Mouse (Mus musculus) kidney, postnatal 0 days (tissue): ENCODE data around the gene Cyp2u1. TPM values are rescaled to one million over a fixed set of nuclear protein-coding genes. Genes with fewer than 3 reads are reported as not detected.
"Not testable (repeated sequence)": the region's sequence is repeated elsewhere in the genome, so short reads cannot be mapped to it uniquely, and the experiment has no call there.

Experiments used
- ATAC-seq: fragments of 200-750 bp; cut with Nextera tagmentation; replicated peaks from 2 replicates; pipeline ENCODE4 v1.8.0; 2017; ENCODE audit warnings: low read depth, moderate number of reproducible peaks, moderate TSS enrichment, moderate library complexity; ENCODE audit not compliant: low FRiP score
- DNase-seq: peaks from one replicate; pipeline ENCODE4 v3.0.0-alpha.2; 2016; ENCODE audit warnings: low spot score
- H3K27ac ChIP-seq: fragments of 300-500 bp; sonication (generic); 2 replicates; pipeline ENCODE4 v1.5.1; 2014; ENCODE audit warnings: mild to moderate bottlenecking
- H3K27me3 ChIP-seq: fragments of 300-500 bp; sonication (generic); 2 replicates; pipeline ENCODE4 v1.6.1; 2014; ENCODE audit warnings: low read length, mixed read lengths; ENCODE audit not compliant: insufficient read depth
- H3K36me3 ChIP-seq: fragments of 300-500 bp; sonication (generic); 2 replicates; pipeline ENCODE4 v1.6.1; 2014; ENCODE audit warnings: low read length, mixed read lengths; ENCODE audit not compliant: insufficient read depth
- H3K4me1 ChIP-seq: fragments of 300-500 bp; sonication (generic); replicated peaks from 2 replicates; pipeline ENCODE4 v1.6.1; 2014; ENCODE audit warnings: antibody characterized with exemption, low read length, mixed read lengths; ENCODE audit not compliant: insufficient read depth
- H3K4me2 ChIP-seq: fragments of 300-500 bp; sonication (generic); 2 replicates; pipeline ENCODE4 v1.6.1; 2014; ENCODE audit warnings: mild to moderate bottlenecking, low read length, moderate library complexity, mixed read lengths
- H3K4me3 ChIP-seq: fragments of 300-500 bp; sonication (generic); replicated peaks from 2 replicates; pipeline ENCODE4 v1.5.1; 2014; ENCODE audit warnings: low read depth, low read length
- H3K9ac ChIP-seq: fragments of 300-500 bp; sonication (generic); 2 replicates; pipeline ENCODE4 v1.6.1; 2014; ENCODE audit warnings: low read depth, low read length
- H3K9me3 ChIP-seq: fragments of 300-500 bp; sonication (generic); replicated peaks from 2 replicates; pipeline ENCODE4 v1.6.1; 2016; ENCODE audit warnings: low read length, inconsistent platforms, mixed read lengths
- CTCF ChIP-seq: IDR thresholded peaks from 2 replicates; pipeline ENCODE4 v1.5.1; 2016; ENCODE audit warnings: antibody characterized with exemption, low read depth, mild to moderate bottlenecking, moderate library complexity
- WGBS: fragments of 180-500 bp; shearing (Covaris S2); extraction: QIAGEN DNeasy Blood & Tissue Kit; methylation state at CpG from one replicate; pipeline ENCODE4 v1.1.7; 2014; 5-methylcytosine and 5-hydroxymethylcytosine counted together
- polyA plus RNA-seq: library from polyadenylated mRNA; unstranded; fragments of >200 nt; fragmentation: Nextera tagmentation; extraction: Ambion mirVana; gene quantifications from 2 replicates; pipeline ENCODE4 v1.2.1, GENCODE M21; 2015

The Cyp2u1 gene
- polyA plus RNA-seq, 1 experiment from 2014 or later, result 5.5 TPM

GRCm38 (mm10) chr3:131343311-131343710 is 40.3 kb upstream of the Cyp2u1 start:
- no peak overlapping the region for H3K27ac ChIP-seq
- H3K36me3 ChIP-seq, result no peaks in the 10 kb centered on the region
- H3K9me3 ChIP-seq, result no peaks in the 10 kb centered on the region
- no peak overlapping the region for H3K4me2 ChIP-seq
- 88% methylated on average over 6 of the region's 6 CpGs for WGBS
- no peak for TF ChIP-seq CTCF
- no peak overlapping the region for H3K9ac ChIP-seq
- H3K27me3 ChIP-seq, result no peaks in the 10 kb centered on the region
- ATAC-seq (no peak), DNase-seq (no peak)
- no peaks in the 10 kb centered on the region for H3K4me1 ChIP-seq
- no peak overlapping the region for H3K4me3 ChIP-seq

- TF ChIP-seq CTCF, result no peak
- Histone ChIP-seq H3K4me1 (no peaks in the 10 kb centered on the region), H3K27me3 (no peaks in the 10 kb centered on the region), H3K4me2 (no peak overlapping the region), H3K36me3 (no peaks in the 10 kb centered on the region), H3K9me3 (no peaks in the 10 kb centered on the region), H3K27ac (no peak overlapping the region), H3K4me3 (no peak overlapping the region), H3K9ac (no peak overlapping the region)
- DNase-seq (peak; percentile 77), ATAC-seq (no peak)
- WGBS, result 39% methylated on average over 3 of the region's 3 CpGs
Measured at GRCm38 (mm10) chr3:131340885-131341284, 37.9 kb upstream of the Cyp2u1 start.

- WGBS, result 84% methylated on average over 4 of the region's 4 CpGs
- ATAC-seq, result no peak
- DNase-seq, result no peak
- Histone ChIP-seq H3K27me3 (no peaks in the 10 kb centered on the region), H3K9me3 (no peaks in the 10 kb centered on the region), H3K4me3 (no peak overlapping the region), H3K4me2 (no peak overlapping the region), H3K27ac (no peak overlapping the region), H3K9ac (no peak overlapping the region), H3K4me1 (peaks cover 7% of the 10 kb centered on the region), H3K36me3 (no peaks in the 10 kb centered on the region)
- TF ChIP-seq CTCF, result no peak
Measured at GRCm38 (mm10) chr3:131339280-131339679, 36.3 kb upstream of the Cyp2u1 start.

- not testable (repeated sequence) for H3K27ac ChIP-seq, H3K4me1 ChIP-seq, H3K4me3 ChIP-seq, H3K9me3 ChIP-seq, H3K27me3 ChIP-seq, H3K9ac ChIP-seq, DNase-seq, ATAC-seq, H3K4me2 ChIP-seq, H3K36me3 ChIP-seq
- 76% methylated on average over 7 of the region's 7 CpGs for WGBS
Measured at GRCm38 (mm10) chr3:131337749-131338148, 34.7 kb upstream of the Cyp2u1 start.

- no peaks in the 10 kb centered on the region for H3K27me3 ChIP-seq
- peaks cover 10% of the 10 kb centered on the region for H3K4me1 ChIP-seq
- H3K9me3 ChIP-seq, result no peaks in the 10 kb centered on the region
- no peak overlapping the region for H3K4me3 ChIP-seq
- no peak overlapping the region for H3K27ac ChIP-seq
- 70% methylated on average over 8 of the region's 8 CpGs for WGBS
- no peak overlapping the region for H3K9ac ChIP-seq
- H3K4me2 ChIP-seq, result no peak overlapping the region
- no peak for TF ChIP-seq CTCF
- ATAC-seq (no peak), DNase-seq (no peak)
- no peaks in the 10 kb centered on the region for H3K36me3 ChIP-seq
Measured at GRCm38 (mm10) chr3:131336629-131337028, 33.6 kb upstream of the Cyp2u1 start.

GRCm38 (mm10) chr3:131335117-131335547 is 32.1 kb upstream of the Cyp2u1 start:
- Histone ChIP-seq H3K4me1 (peaks cover 10% of the 10 kb centered on the region), H3K4me3 (no peak overlapping the region), H3K9ac (no peak overlapping the region), H3K4me2 (peak overlapping the region; percentile 46; the same call in 1 of the 2 replicates), H3K27me3 (no peaks in the 10 kb centered on the region), H3K36me3 (no peaks in the 10 kb centered on the region), H3K9me3 (no peaks in the 10 kb centered on the region), H3K27ac (no peak overlapping the region)
- TF ChIP-seq CTCF, result no peak
- WGBS, result 51% methylated on average over 8 of the region's 8 CpGs
- no peak for ATAC-seq
- no peak for DNase-seq

GRCm38 (mm10) chr3:131327189-131327588 is 24.2 kb upstream of the Cyp2u1 start:
- Histone ChIP-seq H3K9ac (no peak overlapping the region), H3K27me3 (no peaks in the 10 kb centered on the region), H3K9me3 (no peaks in the 10 kb centered on the region), H3K4me1 (no peaks in the 10 kb centered on the region), H3K4me2 (no peak overlapping the region), H3K27ac (no peak overlapping the region), H3K36me3 (no peaks in the 10 kb centered on the region), H3K4me3 (no peak overlapping the region)
- WGBS, result 53% methylated on average over 7 of the region's 7 CpGs
- no peak for TF ChIP-seq CTCF
- ATAC-seq, result no peak
- no peak for DNase-seq
